Mouse (Mus musculus) heart, postnatal 36 days (tissue): ENCODE measurements around the gene Zdhhc13. TPM values are rescaled to one million over a fixed set of nuclear protein-coding genes. Genes with fewer than 3 reads are reported as not detected.

Experiments used
- DNase-seq, 2 experiments: peaks; one replicate each; pipeline ENCODE4 v3.0.0; 2021 to 2022
- intact Hi-C: fragments of 180-260 bp; cut with DNase I; formaldehyde crosslinking; loops from one replicate; pipeline ENCODE4 v1.15.1; 2025
- total RNA-seq, 2 experiments: library from RNA; stranded (reverse); gene quantifications; 2 replicates each; pipeline ENCODE4 v1.2.3; 2021

Zdhhc13 gene
- 10 to 100 TPM; 13.5 to 14.3 TPM for total RNA-seq

DNA sequence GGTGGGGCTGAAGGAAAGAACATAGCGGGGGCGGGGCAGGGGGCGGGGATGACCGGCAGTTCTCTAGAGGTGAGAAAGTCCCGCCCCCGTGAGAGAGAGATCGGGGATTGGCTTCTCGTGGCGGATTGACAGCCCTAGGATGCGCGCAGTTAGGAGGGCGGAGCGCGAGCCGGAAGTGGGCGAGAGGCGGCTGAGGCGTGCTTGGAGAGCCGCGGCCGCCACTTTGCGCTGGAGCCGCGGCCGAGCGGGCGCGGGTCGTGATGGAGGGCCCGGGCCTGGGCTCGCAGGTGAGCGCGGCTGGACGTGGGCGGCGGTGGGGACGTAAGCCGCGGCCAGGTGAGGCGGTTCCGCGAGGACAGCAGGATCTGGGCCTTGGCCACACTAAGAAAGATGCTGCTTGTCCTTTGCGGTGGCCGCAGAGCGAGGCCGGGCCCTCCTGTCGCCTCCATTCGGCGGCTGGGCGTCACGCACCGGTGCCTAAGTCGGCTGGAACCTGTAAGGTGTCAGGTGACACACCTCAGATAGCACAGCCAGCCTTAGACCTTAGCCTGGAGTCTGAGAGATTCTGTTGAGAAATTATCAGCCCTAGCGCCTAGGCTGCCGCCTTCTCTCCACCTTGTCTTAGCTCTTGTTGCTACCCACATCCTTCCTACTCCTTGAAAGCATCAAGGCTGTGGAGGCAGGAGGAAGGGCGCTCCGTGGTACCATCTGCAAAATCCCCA, at the start of gene Zdhhc13:
TSS of gene Zdhhc13 (plus strand) at position 153 of the 722 bp plus-strand sequence.
- intact Hi-C loops, result loop anchor here (5.0 kb wide), 1 partner anchor 37 kb away; no protein-coding TSS in a partner anchor
- DNase-seq, result peak; percentile 86 to 88

DNA sequence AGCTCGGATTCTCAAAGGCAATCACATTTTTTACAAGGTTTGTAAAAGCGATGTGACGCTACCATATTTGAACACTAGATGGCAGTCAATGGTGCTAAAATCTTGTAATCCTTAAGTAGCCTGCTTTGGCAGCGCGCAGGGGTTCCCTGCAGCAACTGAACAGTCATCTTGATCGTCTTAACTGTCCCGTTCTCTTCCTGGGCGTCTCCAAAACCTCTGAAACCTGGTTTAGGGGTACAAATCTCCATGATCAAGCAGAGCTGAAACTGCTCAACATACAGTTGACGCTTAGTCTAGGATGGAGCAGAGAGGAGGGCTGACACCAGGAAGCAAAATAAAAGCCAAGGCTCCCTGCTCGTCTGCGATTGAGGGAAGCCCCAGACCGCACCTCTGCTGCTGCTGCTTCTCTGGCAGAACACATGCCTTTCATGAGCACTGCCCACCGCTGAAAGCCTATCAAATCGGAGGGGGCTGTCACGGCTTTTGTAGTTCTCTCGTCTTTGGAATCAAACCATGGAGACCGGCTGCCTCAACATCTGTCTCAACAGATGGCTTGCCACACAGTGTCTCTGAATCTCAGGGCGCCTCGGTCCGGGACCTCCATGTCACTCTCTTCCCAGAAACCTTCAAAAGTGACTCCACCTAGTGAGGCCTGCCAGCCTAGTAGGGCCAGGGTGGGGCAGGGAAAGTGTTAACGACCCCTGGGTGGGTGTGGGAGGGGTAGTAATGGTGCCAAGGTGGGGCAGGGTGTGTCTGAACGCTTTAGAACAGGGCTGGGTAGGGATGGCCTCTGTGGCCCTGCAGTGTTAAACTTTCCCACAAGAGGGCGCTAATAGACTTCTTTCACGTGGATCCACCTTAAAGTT, 39.3 kb upstream of the Zdhhc13 start:
- DNase-seq, result peak; percentile 79 to 80
- intact Hi-C loops, result loop anchor here (1.0 to 5.0 kb wide), 4 partner anchors 38 to 371 kb away; partner anchors contain the start of gene Zdhhc13

DNA sequence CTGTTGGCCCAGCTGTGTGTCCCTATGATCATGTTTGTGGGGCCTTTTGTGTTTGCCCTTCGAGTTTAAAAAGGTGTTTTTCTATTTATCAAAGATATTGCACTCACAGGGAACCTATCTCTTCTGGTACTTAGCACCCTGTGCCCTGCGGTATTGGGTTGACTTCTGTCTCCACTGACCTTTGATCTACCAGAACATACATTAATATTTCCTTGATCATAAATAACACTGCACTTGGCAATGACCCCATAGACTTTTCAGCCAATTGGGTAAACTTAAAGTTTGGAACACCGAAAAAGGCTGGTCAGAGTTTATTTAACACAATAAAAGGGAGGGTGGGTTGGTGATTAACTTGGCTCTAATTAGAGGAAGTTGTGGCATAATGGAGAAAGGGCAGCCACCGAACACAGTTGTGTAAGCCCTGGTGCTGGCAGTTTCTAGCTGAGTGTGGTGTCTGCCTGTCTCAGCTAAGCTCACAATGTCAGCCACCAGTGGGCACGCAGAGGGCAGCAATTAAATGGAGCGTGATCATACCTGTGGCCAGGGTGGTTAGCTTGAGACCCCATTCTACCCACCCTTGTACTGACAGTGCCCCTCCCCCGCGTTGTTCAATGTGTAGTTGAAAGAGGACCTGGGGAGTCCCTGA, 38.5 kb upstream of the Zdhhc13 start:
- no peak for DNase-seq
- intact Hi-C loops, result loop anchor here (1.0 to 5.0 kb wide), 4 partner anchors 37 to 371 kb away; partner anchors contain the start of gene Zdhhc13

DNA sequence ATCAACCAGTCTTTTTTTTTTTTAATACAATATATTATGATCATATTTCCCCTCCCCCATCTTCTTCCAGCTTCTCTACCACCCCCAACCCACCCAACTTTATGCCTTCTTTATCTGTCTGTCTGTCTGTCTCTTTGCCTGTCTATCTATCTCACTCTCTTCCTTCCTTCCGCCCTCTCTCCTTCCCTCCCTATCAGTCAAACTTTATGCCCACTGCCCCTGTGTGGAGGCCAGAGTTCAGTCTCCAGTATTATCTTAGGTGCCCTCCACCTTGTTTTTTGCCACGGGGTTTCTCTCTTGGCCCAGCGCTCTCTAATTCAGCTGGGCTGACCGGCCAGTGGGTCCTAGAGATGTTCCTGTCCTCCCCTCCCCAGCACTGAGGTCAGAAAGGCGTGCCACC, 37.6 kb upstream of the Zdhhc13 start:
- intact Hi-C loops, result loop anchor here (2.0 to 5.0 kb wide), 3 partner anchors 36 to 370 kb away; partner anchors contain the start of gene Zdhhc13
- DNase-seq, result no peak

DNA sequence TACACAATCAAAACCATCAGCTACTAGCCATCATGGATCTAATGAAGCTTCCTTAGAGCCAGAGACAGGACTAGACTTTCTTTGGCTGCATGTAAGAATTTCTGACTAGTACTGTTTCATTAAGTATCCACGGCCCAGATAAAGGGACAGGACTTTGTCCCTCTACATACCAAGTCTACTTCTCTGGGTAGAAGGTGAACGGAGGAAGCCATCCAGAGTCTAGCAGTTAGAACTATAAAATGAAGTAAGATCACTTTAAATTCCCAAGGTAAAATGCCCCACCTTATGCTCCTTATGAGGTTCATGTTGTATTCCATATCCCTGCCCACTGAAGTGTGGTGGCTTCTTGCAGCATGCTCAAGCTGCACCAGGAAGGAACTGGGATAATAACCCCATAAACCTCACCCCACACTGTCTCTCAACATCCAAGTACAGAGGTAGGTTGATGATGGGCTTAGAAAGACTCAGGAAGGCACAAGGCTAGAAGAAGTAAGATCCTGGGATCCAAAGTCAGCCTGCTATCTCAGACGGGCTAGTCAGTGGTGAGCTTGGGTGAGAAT, 34.3 kb upstream of the Zdhhc13 start:
- DNase-seq, result no peak
- intact Hi-C loops, result loop anchor here (5.0 kb wide), 2 partner anchors 33 to 313 kb away; partner anchors contain the start of gene Zdhhc13

DNA sequence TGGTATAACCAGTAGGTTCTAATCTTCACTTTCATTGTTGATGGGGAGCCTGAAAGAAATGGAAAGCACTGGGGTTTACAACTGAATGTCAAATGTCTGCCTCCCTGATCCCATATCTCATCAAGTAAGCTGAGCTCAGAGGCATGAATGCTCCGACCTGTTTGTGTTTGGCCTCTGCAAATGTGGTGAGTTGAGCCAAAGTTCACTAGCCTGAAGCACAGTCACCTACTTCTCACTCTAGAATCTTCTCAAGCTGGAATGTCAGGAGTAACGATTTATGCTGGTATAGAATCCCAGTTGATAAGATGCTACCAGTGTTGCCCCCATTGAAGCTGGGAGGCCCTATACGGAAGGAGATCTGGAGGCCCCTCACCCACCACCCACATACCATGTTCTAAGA, 33.0 kb upstream of the Zdhhc13 start:
- intact Hi-C loops, result no loop called here
- DNase-seq, result no peak

DNA sequence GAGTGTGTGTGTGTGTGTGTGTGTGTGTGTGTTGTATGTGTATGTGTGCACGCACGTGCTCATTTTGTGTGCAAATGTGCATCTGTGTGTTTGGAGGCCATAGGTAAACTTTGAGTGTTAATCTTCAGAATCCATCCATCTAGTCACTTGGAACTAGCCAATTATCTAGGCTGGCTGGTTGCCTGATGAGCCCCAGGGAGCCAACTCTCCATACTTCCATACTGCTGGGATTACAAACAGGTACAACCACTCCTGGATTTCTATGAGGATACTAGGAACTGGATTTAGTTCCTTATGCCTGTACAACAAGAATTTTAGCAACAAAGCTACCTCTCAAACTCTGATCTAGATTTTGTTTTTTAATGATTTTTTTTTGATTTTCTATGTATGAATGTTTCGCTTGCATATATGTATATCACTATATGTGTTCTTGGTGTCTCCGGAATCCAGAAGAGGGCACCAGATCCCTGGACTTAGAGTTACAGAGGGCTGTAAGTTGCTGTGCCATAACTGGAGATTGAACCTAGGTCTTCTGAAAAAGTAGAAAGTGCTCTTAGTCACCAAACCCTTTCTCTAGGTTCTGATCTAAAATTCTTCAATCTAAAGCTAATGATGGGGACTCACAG, 32.4 kb upstream of the Zdhhc13 start:
- intact Hi-C loops, result no loop called here
- no peak for DNase-seq

DNA sequence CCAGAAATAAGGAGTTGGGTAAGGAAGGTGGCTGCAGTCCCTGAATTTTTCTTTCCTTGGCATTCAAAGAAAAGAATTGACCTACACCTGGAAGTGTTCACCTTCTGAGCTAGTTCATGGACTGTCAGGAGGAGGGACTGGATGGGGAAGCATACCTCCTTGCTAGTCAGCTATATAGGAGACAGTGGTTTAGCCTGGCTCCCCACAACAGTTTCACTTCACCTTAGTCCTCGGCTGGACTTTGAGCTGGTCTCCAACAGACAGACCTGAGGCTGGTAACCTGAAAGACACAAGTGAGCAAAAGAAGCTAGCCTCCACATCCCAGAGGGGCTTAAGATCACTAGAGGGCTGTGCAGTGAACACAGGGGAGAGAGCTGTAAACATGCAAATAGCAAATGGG, 30.7 kb upstream of the Zdhhc13 start:
- DNase-seq, result no peak
- intact Hi-C loops, result no loop called here

DNA sequence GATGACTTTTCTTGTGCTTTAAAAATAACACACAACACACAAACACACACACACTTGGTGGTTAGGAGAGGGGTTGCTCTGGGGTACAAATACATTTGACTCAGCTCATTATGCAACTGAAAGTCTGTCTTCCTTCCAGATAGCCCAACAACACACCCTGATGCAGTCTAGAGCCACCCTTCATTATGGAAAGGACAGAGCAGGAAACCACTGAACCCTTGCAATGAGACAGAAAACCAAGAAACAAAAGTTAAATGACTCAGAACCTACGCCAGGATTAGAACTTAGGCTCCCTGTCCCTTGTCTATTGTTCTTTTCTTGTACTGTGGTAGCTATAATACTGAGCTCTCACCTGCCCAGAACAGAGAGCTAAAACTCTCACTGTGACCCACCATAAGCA, 28.0 kb upstream of the Zdhhc13 start:
- DNase-seq, result no peak
- intact Hi-C loops, result no loop called here

DNA sequence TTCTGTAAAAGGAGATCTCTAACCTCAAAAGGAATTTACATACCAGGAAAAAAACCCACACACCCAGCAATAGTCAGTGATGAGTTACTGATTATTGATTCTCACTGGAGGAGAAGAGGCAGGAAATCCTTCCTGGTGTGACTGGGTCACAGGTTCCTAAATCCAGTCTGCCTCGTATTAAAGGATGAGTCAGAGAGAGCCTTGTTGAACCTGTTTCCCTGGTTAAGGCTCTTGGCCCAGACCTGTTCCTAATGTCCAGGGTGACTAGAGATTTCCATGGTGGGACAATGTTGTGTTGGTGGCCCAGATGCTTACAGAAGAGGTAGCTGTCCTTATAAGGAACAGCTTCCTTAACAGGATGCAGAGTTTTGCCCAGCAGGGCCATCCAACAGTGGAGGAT, 26.5 kb upstream of the Zdhhc13 start:
- intact Hi-C loops, result no loop called here
- no peak for DNase-seq

DNA sequence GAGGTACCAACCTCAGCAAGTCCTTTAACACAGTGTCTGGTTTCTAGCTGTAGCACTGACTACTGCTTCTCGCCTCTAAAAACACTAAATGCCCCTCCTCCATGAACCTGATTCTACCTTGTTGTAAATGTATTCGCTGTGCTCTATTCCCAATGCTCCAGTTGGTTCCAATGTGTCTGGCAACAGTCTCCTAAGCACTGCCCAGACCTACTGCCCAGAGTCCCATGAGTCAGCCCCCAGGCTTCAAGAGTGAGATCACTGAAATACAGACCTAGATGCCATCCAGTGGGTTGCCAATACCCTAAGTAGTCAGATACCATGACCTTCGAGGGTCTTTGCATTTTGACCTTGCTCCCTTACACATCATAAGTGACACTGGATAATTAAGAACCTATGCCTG, 26.1 kb upstream of the Zdhhc13 start:
- intact Hi-C loops, result no loop called here
- no peak for DNase-seq

DNA sequence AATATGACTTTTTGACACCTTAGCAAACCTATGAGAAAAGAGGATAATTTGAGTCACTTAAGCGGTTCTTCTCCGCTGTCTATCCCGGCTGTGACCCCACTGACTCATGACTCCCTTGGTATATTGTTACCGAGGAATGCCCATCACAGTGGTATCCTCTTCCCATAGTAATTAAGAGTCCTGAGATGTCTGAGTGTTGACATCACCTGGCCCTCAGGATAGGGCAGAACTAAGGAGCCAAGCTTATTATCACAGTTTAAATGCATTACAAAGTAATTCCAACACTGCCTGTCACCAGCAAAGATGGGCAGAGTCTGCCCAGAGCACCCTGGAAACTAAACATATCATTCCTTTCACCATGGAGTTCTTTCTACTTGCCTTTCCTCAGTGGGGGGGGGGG, 22.8 kb upstream of the Zdhhc13 start:
- DNase-seq, result no peak
- intact Hi-C loops, result no loop called here

DNA sequence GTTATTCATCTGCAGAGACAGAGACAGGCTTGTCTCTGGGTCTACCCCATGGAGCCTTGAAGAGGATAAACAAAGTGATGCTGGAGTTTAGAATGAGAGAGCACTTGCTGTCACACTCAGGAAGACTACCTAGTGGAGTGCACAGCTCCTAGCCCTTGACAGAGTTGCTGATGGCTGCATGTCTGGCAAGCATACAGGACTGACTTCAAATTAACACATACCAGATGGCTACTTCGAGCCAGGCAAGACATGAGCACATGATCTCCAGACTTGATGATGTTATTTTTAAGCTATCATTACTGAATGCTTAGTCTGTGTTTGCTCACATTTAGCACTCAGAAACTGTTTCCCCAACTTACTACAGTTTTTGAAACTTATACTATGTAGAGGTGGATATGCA, 19.1 kb upstream of the Zdhhc13 start:
- no peak for DNase-seq
- intact Hi-C loops, result no loop called here

DNA sequence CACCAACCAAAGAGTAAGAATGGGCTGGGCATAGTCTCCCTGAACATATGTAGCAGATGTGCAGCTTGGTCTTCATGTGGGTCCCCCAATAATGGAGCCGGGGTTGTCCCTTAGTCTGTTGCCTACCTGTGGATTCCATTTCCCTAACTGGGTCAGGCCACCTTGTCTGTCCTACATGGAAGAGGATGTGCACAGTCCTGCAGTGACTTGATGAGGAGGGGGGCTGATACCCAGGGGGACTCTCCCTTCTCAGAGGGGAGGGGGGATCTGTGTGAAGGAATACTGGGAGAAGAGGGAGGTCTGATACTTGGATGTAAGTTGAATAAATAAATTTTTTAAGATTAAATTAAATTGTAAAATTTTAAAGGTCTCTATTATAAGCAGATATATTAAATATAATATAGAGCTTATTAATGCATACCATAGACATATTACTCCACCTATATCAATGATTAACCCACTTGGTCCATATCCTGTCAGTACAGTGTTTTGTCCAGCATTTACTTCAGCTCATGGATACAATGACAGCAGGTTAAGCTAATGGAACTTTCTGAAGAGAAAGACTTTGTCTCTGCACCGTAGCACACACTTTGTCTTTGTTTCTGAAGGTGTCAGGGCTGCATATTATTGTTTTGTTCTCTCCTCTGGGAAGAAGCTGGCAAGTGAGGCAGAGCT, 16.6 kb upstream of the Zdhhc13 start:
- intact Hi-C loops, result no loop called here
- DNase-seq, result no peak

DNA sequence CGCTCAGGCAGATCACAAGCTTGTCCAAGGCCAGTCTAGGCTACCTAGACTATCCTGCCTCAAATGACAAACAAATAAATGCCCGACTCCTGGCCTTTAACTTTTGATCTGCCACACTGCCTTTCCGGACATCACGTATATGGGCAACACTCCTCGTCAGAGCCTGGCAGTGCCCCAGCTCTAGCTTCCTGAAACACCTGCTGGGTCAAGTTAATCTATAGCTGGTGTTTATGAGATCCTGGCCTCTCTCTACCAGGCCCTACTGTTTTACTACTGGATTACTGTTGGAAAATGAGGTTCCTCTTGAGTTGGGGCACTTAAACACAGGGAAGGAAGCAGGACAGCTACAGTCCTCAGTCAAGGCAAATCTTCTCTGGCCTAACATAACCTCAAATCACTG, 15.5 kb upstream of the Zdhhc13 start:
- intact Hi-C loops, result no loop called here
- no peak for DNase-seq

DNA sequence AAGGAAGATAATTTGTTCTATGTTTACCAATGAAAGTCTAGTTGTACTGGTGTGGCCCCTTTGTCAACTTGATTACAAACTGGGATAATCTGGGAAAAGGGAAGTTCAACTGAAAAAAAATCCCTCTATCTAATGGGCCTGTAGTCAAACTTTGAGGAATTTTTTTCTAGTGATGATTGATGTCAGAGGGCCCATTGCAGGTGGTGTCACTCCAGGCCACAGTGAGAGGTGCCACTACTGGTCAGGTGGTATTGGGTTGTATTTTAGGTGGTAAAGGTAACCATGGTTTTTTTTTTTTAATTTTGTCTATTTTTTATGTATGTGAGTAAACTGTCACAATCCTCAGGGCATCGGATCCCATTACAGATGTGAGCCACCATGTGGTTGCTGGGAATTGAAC, 14.2 kb upstream of the Zdhhc13 start:
- intact Hi-C loops, result no loop called here
- no peak for DNase-seq

DNA sequence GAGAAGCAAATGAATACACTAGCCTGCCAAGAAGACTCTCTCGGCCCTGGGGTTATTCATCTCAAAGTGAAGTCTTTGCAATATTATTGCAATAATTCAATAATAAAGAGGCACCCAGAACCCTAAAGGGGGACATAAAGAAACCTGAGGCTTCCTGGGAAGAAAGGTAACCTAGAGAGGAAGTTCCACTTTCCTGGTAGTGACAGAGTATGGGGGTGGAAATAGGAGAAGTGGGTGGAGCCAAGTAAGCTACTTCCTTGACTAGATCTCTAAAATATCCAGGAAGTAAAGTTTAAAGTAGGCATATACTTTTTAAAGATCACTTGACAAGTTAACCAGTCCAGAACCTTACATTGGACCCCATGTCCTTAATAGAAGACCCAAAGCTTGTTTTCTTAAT, 13.4 kb upstream of the Zdhhc13 start:
- no peak for DNase-seq
- intact Hi-C loops, result no loop called here

DNA sequence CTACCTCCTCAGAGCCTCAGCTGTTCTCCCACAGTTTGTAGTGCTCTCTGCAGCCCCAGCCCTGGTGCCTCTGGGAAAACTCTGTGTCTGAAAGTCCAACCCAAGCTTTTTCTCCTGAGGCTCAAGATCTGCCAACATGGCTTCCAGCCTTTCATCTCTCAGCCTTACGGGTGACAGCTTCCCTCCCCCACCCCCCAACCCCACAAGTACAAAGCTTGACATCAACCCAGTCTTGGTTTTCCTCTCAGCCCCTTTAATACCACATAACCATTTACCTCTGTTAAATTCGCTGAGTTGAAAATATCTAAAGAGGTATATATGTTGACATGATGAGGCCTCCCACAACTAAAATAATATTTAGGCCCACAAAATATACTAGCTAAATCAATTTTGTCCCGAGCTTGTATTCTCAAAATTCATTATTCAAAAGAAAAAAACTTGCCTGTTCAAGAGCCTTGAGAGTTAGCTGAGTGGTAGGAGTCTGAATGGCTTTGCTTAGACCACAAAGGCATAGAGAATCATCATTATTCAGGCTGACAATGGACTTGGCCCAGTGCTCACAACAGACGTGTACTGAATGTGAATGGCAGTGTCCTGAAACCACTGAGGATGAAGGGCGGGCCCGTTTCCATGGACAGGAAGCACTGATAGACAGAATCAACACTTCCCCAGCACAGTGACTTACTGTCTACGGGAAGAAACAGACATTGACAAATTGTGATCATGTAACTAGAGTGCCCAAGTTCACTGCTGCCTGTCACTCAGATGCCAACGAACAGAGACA, 10.9 kb upstream of the Zdhhc13 start:
- intact Hi-C loops, result no loop called here
- no peak for DNase-seq

DNA sequence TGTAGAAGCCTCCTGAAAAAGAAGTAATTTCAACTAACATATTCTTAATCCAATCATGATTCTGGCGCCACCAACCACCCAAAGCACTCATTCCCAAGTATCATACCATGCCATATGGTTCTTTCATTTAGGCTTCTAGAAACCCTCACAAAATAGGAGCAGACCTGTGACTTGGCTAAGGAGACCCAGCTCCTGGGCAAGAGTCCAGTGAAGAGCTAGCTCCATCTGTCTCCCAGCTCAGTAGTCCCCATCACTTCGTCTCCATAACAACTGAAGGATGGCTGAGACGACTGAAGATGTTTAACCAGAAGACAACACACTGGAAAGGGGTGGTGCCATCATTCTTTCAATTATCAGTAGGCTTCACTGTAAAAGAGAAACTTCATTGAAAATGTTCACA, 9.7 kb upstream of the Zdhhc13 start:
- no peak for DNase-seq
- intact Hi-C loops, result no loop called here
